Mouse (Mus musculus) embryonic facial prominence, embryonic 13.5 days (tissue): Measurements from ENCODE around the gene Vps33a. TPM values are rescaled to one million over a fixed set of nuclear protein-coding genes. Genes with fewer than 3 reads are reported as not detected.

Experiments used
- ATAC-seq: fragments of 200-750 bp; cut with Nextera tagmentation; 2 replicates; pipeline ENCODE4 v1.8.0; 2017; ENCODE audit warnings: low read depth; ENCODE audit not compliant: insufficient number of reproducible peaks, insufficient read depth, low FRiP score, low TSS enrichment
- H3K27ac ChIP-seq: fragments of 300-500 bp; sonication (generic); 2 replicates; pipeline ENCODE4 v1.5.1; 2015; ENCODE audit warnings: moderate library complexity, mild to moderate bottlenecking, inconsistent platforms
- H3K27me3 ChIP-seq: fragments of 300-500 bp; sonication (generic); 2 replicates; pipeline ENCODE4 v1.6.1; 2015; ENCODE audit warnings: mild to moderate bottlenecking, inconsistent platforms
- H3K36me3 ChIP-seq: fragments of 300-500 bp; sonication (generic); 2 replicates; pipeline ENCODE4 v1.6.1; 2015; ENCODE audit warnings: mild to moderate bottlenecking, inconsistent platforms
- H3K4me1 ChIP-seq: fragments of 300-500 bp; sonication (generic); 2 replicates; pipeline ENCODE4 v1.6.1; 2015; ENCODE audit warnings: inconsistent platforms
- H3K4me2 ChIP-seq: fragments of 300-500 bp; sonication (generic); 2 replicates; pipeline ENCODE4 v1.6.1; 2015; ENCODE audit warnings: moderate library complexity, mild to moderate bottlenecking, inconsistent platforms
- H3K4me3 ChIP-seq: fragments of 300-500 bp; sonication (generic); 2 replicates; pipeline ENCODE4 v1.5.1; 2015; ENCODE audit warnings: mild to moderate bottlenecking, inconsistent platforms
- H3K9ac ChIP-seq: fragments of 300-500 bp; sonication (generic); 2 replicates; pipeline ENCODE4 v1.6.1; 2015; ENCODE audit warnings: mild to moderate bottlenecking, inconsistent platforms
- H3K9me3 ChIP-seq: fragments of 300-500 bp; sonication (generic); 2 replicates; pipeline ENCODE4 v1.6.1; 2016; ENCODE audit warnings: inconsistent platforms
- WGBS: fragments of 180-500 bp; shearing (Covaris S2); methylation state at CpG from one replicate; pipeline ENCODE4 v1.1.7; 2015; ENCODE audit warnings: mixed read lengths; 5-methylcytosine and 5-hydroxymethylcytosine counted together
- polyA plus RNA-seq: library from polyadenylated mRNA; unstranded; fragments of >200 nt; fragmentation: Nextera tagmentation; extraction: Ambion mirVana; gene quantifications from 2 replicates; pipeline ENCODE4 v1.2.1, GENCODE M21; 2015

The Vps33a gene
- 24.2 and 28.9 TPM in 2 replicates for polyA plus RNA-seq

DNA sequence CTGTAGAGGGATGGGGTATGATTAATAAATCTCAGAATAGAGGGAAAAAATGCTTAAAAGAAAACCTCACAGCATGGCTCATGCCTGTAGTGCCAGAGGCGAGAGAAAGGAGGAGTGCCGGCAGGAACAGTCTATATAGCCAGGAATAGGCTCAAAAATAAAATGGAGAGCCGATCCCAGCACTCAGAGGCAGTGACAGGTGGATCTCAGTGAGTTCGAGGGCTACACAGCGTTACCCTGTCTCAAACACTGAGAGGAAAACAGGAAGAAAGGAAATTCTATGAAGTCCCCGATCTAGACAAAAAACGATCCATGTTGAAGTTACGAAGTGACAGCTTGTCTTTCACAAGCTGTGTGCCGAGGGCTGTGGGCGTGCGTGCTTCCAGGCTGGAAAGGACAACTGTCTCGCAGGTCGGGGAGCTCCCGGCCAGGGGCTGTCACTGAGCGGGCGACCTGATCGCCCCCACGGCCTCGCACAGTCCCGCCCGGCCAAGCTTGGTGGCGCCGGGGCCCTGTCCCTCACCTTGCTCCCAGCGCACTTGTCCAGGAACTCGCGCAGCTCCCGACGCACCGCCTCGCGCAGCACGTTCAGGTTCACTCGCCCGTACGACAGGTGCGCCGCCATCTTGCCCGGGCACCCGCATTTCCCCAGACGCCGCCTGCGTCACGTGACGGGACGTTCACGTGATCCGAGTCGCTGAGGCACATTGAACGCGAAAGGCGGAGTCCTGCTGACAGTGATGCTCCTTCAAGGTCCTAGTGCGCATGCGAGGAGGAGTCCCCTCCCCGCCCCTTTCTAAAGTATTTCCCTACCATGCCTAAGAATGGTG, at the start of gene Vps33a:
TSS of gene Vps33a (minus strand) at position 682 of the 830 bp plus-strand sequence.
- peak within 1 kb of the TSS; percentile 93 for H3K4me3 ChIP-seq
- H3K4me1 ChIP-seq: peaks cover 12% of the 10 kb centered on the region; the same call in 1 of the 2 replicates
- no peaks in the 10 kb centered on the region for H3K9me3 ChIP-seq
- peaks cover 26% of the 10 kb centered on the region for H3K36me3 ChIP-seq
- no peaks in the 10 kb centered on the region for H3K27me3 ChIP-seq
- no peak within 1 kb of the TSS; the same call in 1 of the 2 replicates for H3K27ac ChIP-seq
- peak within 1 kb of the TSS; percentile 92 for H3K4me2 ChIP-seq
- peak within 1 kb of the TSS; percentile 87 for H3K9ac ChIP-seq
- peak; percentile 85 for ATAC-seq
- under 1% methylated on average over 54 of the region's 54 CpGs for WGBS

DNA sequence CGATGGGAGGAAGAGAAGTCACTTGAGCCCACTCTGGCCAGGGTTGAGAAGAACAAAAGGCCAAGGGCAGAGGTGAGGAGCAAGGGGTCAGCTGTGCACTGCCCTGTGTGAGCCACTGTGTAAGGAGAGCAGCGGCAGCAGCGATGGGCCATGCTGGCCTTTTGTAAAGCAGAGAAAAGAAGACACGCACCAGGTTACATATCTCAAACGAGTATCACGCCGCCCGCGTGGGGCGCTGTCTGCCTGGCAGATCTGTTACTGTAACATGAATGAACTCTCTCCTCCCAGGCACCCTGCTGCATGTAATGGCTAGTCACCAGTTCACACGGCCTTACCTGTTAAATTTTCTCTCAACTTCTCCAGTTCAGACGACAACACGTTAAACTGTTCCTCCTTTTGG, 49.6 kb upstream of the Vps33a start:
- H3K4me3 ChIP-seq: no peak overlapping the region
- H3K9ac ChIP-seq: no peak overlapping the region
- no peak overlapping the region for H3K4me2 ChIP-seq
- no peaks in the 10 kb centered on the region for H3K27me3 ChIP-seq
- no peaks in the 10 kb centered on the region for H3K9me3 ChIP-seq
- WGBS: 77% methylated on average over 13 of the region's 13 CpGs
- H3K4me1 ChIP-seq: no peaks in the 10 kb centered on the region
- H3K27ac ChIP-seq: no peak overlapping the region
- no peak for ATAC-seq
- peaks cover 52% of the 10 kb centered on the region for H3K36me3 ChIP-seq

DNA sequence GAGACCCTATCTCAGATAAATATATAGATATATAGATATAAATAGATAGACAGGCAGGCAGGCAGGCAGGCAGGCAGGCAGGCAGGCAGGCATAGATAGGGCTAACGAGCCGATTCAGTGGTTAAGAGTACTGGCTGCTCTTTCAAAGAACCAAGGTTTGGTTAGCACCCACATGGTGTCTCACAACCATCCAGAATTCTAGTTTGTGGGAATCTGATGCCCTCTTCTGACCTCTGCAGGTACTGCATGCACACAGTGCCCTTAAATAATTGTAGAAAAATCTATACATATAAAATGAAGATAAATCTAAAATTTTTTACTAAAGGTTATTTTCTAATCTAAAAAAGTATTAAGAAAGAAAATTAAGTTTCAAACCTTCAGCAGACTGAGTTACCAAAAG, 45.7 kb upstream of the Vps33a start:
- H3K9me3 ChIP-seq: no peaks in the 10 kb centered on the region
- no peaks in the 10 kb centered on the region for H3K4me1 ChIP-seq
- no peak overlapping the region for H3K4me3 ChIP-seq
- H3K27me3 ChIP-seq: no peaks in the 10 kb centered on the region
- ATAC-seq: no peak
- peaks cover 72% of the 10 kb centered on the region for H3K36me3 ChIP-seq
- H3K4me2 ChIP-seq: no peak overlapping the region
- WGBS: 79% methylated on average over 2 of the region's 2 CpGs
- H3K9ac ChIP-seq: no peak overlapping the region
- no peak overlapping the region for H3K27ac ChIP-seq

DNA sequence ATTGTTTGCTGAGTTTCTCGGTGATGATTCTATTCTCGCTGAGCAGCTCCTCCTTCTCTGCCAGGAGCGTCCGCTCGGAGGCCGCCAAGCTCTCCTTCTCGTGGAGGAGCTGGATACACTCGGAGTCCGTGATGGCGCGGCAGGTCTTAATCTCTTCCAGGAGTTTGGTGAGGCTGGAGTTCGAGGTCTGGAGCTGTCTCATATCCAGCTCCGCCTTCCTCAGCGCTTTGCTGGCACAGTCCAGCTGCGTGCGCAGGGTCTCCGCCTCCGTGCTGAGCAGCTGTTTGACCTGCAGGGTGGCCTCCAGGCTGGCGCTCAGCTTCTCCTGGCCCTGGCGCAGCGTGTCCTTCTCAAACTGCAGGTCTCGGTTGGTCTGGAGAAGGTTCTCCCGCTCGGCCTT, 41.4 kb upstream of the Vps33a start:
- ATAC-seq: no peak
- Histone ChIP-seq H3K4me1 (no peaks in the 10 kb centered on the region), H3K9ac (no peak overlapping the region), H3K4me2 (no peak overlapping the region), H3K4me3 (no peak overlapping the region), H3K27me3 (no peaks in the 10 kb centered on the region), H3K36me3 (peaks cover 78% of the 10 kb centered on the region), H3K9me3 (no peaks in the 10 kb centered on the region), H3K27ac (no peak overlapping the region)
- 91% methylated on average over 24 of the region's 24 CpGs for WGBS

DNA sequence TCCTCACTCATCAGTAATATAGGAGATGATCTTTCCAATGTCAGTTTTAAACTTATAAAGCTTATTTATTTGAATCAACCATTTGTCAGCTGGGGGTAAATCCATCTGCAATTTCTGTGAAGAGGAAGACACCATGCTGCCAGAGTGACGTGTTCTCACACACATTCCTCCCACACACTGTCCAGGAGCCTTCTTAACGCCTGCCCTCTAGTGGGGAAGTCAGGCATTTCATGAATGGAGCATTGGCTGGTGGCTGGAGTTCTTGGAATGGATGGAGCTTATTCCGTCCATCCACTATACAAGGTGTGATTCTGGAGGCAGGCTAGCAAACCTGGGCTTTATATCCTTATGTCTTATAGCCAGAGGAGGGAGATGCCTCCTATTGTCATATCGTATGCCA, 37.0 kb upstream of the Vps33a start:
- no peaks in the 10 kb centered on the region for H3K27me3 ChIP-seq
- no peak overlapping the region for H3K4me2 ChIP-seq
- no peak overlapping the region for H3K9ac ChIP-seq
- H3K9me3 ChIP-seq: no peaks in the 10 kb centered on the region
- H3K27ac ChIP-seq: no peak overlapping the region
- 30% methylated on average over 4 of the region's 4 CpGs for WGBS
- H3K36me3 ChIP-seq: peaks cover 86% of the 10 kb centered on the region
- no peak overlapping the region for H3K4me3 ChIP-seq
- ATAC-seq: peak; percentile 56; the same call in 1 of the 2 replicates
- H3K4me1 ChIP-seq: no peaks in the 10 kb centered on the region

DNA sequence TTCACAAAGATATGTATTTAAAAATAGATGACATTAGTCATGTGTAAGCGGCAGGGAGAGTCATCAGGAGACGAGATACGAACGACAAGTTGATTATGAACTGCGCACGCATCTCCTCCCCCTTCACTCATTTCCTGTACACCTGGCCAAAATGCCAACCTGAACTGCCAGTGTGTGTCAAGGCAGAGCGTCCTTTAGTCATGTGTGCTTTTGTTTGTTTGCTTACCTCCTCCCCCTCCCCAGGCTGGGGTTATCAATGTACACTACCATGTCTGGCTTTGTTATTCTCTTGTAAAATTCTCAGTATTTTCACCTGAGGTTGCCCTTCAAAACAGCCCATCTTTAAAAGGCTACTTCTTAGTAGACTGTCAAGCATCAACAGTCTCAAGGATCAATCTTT, 36.6 kb upstream of the Vps33a start:
- H3K4me3 ChIP-seq: no peak overlapping the region
- H3K9ac ChIP-seq: no peak overlapping the region
- 95% methylated on average over 7 of the region's 7 CpGs for WGBS
- H3K4me2 ChIP-seq: no peak overlapping the region
- peaks cover 82% of the 10 kb centered on the region for H3K36me3 ChIP-seq
- no peaks in the 10 kb centered on the region for H3K9me3 ChIP-seq
- no peak overlapping the region for H3K27ac ChIP-seq
- no peaks in the 10 kb centered on the region for H3K4me1 ChIP-seq
- no peak for ATAC-seq
- H3K27me3 ChIP-seq: no peaks in the 10 kb centered on the region

DNA sequence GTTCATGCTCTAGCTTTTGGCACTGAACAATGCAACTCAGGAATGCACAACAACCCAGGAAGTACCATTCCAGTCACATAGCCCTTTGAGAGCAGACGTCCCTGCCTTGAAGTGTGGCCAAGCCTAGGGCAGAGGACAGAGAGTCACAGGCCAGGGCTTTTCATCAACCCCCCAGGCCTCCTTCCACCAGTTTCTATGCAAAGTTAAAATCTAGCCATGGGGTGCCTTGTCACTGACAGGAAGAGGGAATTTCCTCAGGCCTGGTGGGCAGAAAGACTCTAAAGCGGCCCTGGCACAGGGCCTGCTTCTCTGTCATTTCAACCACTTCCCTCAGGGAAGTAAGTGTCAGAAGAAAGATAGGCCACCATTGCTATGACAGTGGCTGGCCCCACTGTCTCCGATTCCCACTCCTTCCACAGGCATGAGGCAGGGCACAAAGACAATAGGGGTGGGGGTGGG, 34.4 kb upstream of the Vps33a start:
- Histone ChIP-seq H3K27me3 (no peaks in the 10 kb centered on the region), H3K27ac (no peak overlapping the region), H3K4me2 (no peak overlapping the region), H3K9ac (no peak overlapping the region), H3K4me3 (no peak overlapping the region), H3K9me3 (no peaks in the 10 kb centered on the region), H3K36me3 (peaks cover 73% of the 10 kb centered on the region), H3K4me1 (no peaks in the 10 kb centered on the region)
- no peak for ATAC-seq
- 82% methylated on average over 3 of the region's 3 CpGs for WGBS

DNA sequence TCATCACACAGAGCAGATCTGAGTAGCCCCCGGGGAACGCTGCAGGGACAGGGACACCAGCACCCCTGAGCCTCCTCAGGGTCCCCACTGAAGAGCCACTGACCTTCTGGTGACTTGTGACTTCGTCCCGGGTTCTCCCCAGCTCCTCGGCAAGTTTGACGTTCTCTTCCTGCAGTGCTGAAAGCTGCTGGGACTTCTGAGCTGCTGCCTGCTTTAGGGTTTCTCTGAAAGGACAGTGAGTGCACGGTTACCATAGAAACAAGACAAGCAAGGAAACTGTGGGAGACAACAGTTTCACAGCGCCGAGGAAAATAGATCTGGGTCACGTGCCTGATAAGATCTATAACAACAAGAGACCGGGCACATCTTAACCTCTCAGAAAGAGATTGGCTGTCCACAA, 30.7 kb upstream of the Vps33a start:
- no peak overlapping the region for H3K4me2 ChIP-seq
- no peaks in the 10 kb centered on the region for H3K27me3 ChIP-seq
- no peak overlapping the region for H3K4me3 ChIP-seq
- no peak overlapping the region for H3K9ac ChIP-seq
- no peaks in the 10 kb centered on the region for H3K9me3 ChIP-seq
- H3K36me3 ChIP-seq: peaks cover 71% of the 10 kb centered on the region
- WGBS: 63% methylated on average over 11 of the region's 11 CpGs
- no peak for ATAC-seq
- no peaks in the 10 kb centered on the region for H3K4me1 ChIP-seq
- no peak overlapping the region for H3K27ac ChIP-seq

DNA sequence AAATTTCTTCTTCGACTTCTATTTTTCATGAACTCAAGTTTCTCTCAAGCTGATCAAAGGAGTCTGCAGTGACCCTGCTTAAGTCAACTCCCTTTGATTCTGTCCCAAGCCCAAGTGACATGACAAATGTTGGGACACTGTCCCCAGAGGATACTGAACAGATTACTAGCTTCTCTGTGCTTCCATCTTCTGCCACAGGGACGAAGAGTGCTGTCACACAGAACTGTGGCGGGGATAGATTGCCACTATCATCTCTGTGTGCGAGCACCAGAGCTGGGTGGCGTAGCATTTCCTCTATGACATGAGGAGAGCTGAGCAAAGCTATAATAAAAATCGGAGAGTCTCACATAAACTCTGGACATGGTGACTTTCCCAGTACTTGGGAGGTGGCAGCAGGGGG, 29.3 kb upstream of the Vps33a start:
- H3K9ac ChIP-seq: no peak overlapping the region
- no peak overlapping the region for H3K4me3 ChIP-seq
- no peak for ATAC-seq
- WGBS: 90% methylated on average over 6 of the region's 6 CpGs
- H3K36me3 ChIP-seq: peaks cover 67% of the 10 kb centered on the region
- no peak overlapping the region for H3K4me2 ChIP-seq
- H3K4me1 ChIP-seq: no peaks in the 10 kb centered on the region
- no peaks in the 10 kb centered on the region for H3K27me3 ChIP-seq
- H3K9me3 ChIP-seq: no peaks in the 10 kb centered on the region
- H3K27ac ChIP-seq: no peak overlapping the region

DNA sequence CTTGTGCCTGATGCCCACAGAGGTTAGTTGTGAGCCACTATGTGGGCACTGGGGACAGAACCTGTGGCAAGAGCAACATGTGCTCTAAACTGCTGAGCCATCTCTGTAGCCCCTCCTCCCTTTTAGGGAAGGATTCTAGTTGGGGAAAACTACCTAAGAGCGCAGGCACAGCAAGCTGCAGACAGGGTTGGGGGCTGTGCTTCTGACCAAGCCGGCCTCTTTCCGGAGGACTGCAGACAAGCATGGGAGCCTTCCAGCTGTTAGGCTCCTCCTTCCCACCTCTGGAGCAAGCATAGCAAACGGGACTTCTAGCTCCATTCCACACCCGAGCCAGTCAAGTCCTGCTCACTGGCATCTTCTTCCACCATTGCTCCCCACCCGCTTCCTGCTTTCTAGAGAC, 26.5 kb upstream of the Vps33a start:
- Histone ChIP-seq H3K4me1 (no peaks in the 10 kb centered on the region), H3K9me3 (no peaks in the 10 kb centered on the region), H3K27me3 (no peaks in the 10 kb centered on the region), H3K4me3 (no peak overlapping the region), H3K36me3 (peaks cover 54% of the 10 kb centered on the region), H3K27ac (no peak overlapping the region), H3K9ac (no peak overlapping the region), H3K4me2 (no peak overlapping the region)
- no peak for ATAC-seq
- WGBS: 35% methylated on average over 6 of the region's 6 CpGs

DNA sequence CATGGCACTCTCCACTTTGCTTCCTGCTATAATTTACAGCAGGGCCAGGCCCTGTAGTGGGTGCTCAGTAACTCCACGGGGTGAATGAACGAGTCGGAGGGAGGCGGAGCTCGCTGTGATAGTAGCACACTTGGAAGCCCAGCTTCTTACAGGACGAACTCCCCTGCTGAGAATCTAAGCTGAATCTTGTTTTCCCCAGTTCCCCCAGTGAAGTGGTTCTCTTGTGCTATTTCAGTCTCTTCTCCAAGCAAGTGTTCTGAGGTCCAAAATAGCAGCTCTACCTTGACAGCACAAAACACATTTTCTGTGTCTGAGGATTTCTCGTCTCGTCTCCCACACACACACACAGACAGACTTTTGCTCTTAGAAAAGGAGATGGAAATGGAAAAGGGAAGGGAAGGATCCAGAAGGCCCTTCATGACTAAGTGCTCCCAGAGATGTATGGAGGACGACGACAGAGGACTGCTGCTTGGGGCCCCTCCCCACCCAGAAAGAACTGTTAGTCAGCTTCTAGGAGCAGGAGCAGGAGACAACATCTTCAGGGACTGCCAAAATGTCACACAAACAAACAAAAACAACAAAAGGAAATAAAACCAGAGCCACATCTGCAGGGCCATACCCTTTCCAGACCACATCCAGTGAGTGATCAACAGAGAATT, 20.9 kb upstream of the Vps33a start:
- H3K36me3 ChIP-seq: peaks cover 63% of the 10 kb centered on the region
- no peak for ATAC-seq

DNA sequence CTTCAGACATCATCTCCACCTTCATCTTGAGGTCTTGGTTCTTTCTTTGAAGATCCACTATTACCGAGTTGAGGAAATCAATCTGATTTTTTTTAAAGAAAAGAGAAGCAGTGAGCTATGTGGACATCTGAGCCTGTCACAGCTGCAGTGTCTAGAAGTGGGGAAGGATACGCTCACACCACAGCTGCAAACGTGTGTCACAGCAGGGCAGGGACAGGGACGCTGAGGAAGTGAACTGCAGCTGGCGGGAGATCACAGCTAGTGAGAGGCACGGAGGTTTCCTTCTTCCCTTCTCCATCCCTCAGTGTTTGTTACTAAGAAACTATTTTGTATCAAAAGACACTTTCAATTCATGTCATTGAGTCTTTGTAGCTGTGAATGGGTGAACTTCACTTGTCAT, 7.2 kb upstream of the Vps33a start:
- peaks cover 56% of the 10 kb centered on the region for H3K36me3 ChIP-seq
- WGBS: 89% methylated on average over 6 of the region's 6 CpGs
- no peaks in the 10 kb centered on the region for H3K9me3 ChIP-seq
- ATAC-seq: no peak
- H3K4me1 ChIP-seq: no peaks in the 10 kb centered on the region
- H3K9ac ChIP-seq: no peak overlapping the region
- H3K27ac ChIP-seq: no peak overlapping the region
- H3K4me3 ChIP-seq: no peak overlapping the region
- no peak overlapping the region for H3K4me2 ChIP-seq
- no peaks in the 10 kb centered on the region for H3K27me3 ChIP-seq

More for the DNA sequence above, 20.9 kb upstream of the Vps33a start:
- WGBS: 84% methylated on average over 10 of the region's 10 CpGs
- Histone ChIP-seq H3K9ac (no peak overlapping the region), H3K4me3 (no peak overlapping the region), H3K4me1 (no peaks in the 10 kb centered on the region), H3K4me2 (no peak overlapping the region), H3K27me3 (no peaks in the 10 kb centered on the region), H3K27ac (no peak overlapping the region), H3K9me3 (no peaks in the 10 kb centered on the region)
